Mouse (Mus musculus) intestine, postnatal 0 days (tissue): ENCODE results near the gene Rapgef3. TPM values are rescaled to one million over a fixed set of nuclear protein-coding genes. Genes with fewer than 3 reads are reported as not detected.

Experiments
- ATAC-seq: fragments of 200-750 bp; cut with Nextera tagmentation; 2 replicates; pipeline ENCODE4 v1.8.0; 2017; ENCODE audit warnings: mild to moderate bottlenecking, moderate TSS enrichment, moderate library complexity
- H3K27ac ChIP-seq: fragments of 300-500 bp; sonication (generic); 2 replicates; pipeline ENCODE4 v1.5.1; 2014; ENCODE audit warnings: mild to moderate bottlenecking, low read depth, low read length, moderate library complexity
- H3K27me3 ChIP-seq: fragments of 300-500 bp; sonication (generic); replicated peaks from 2 replicates; pipeline ENCODE4 v1.6.1; 2014; ENCODE audit warnings: low read length, mixed read lengths; ENCODE audit not compliant: control insufficient read depth, insufficient read depth
- H3K36me3 ChIP-seq: fragments of 300-500 bp; sonication (generic); 2 replicates; pipeline ENCODE4 v1.6.1; 2014; ENCODE audit warnings: mild to moderate bottlenecking, moderate library complexity; ENCODE audit not compliant: control insufficient read depth, insufficient read depth
- H3K4me1 ChIP-seq: fragments of 300-500 bp; sonication (generic); replicated peaks from 2 replicates; pipeline ENCODE4 v1.6.1; 2014; ENCODE audit warnings: antibody characterized with exemption, low read length, mixed read lengths; ENCODE audit not compliant: control insufficient read depth, insufficient read depth
- H3K4me2 ChIP-seq: fragments of 300-500 bp; sonication (generic); replicated peaks from 2 replicates; pipeline ENCODE4 v1.6.1; 2014; ENCODE audit warnings: low read depth, mild to moderate bottlenecking, moderate library complexity
- H3K4me3 ChIP-seq: fragments of 300-500 bp; sonication (generic); 2 replicates; pipeline ENCODE4 v1.5.1; 2014; ENCODE audit warnings: low read depth, low read length
- H3K9ac ChIP-seq: fragments of 300-500 bp; sonication (generic); 2 replicates; pipeline ENCODE4 v1.6.1; 2014; ENCODE audit warnings: mild to moderate bottlenecking, low read depth, low read length
- H3K9me3 ChIP-seq: fragments of 300-500 bp; sonication (generic); 2 replicates; pipeline ENCODE4 v1.6.1; 2016; ENCODE audit warnings: mixed run types; ENCODE audit not compliant: control insufficient read depth
- CTCF ChIP-seq: sonication (generic); IDR thresholded peaks from 2 replicates; pipeline ENCODE4 v1.5.1; 2016; ENCODE audit warnings: low read depth, mild to moderate bottlenecking, control low read depth, antibody characterized with exemption, moderate library complexity
- WGBS: fragments of 180-500 bp; shearing (Covaris S2); extraction: QIAGEN DNeasy Blood & Tissue Kit; methylation state at CpG from one replicate; pipeline ENCODE4 v1.1.7; 2014; 5-methylcytosine and 5-hydroxymethylcytosine counted together
- polyA plus RNA-seq: library from polyadenylated mRNA; unstranded; fragments of >200 nt; fragmentation: Nextera tagmentation; extraction: Ambion mirVana; gene quantifications from 2 replicates; pipeline ENCODE4 v1.2.1, GENCODE M21; 2015

Rapgef3 gene
- polyA plus RNA-seq, 1 experiment from 2014 or later = 2.7 TPM

DNA sequence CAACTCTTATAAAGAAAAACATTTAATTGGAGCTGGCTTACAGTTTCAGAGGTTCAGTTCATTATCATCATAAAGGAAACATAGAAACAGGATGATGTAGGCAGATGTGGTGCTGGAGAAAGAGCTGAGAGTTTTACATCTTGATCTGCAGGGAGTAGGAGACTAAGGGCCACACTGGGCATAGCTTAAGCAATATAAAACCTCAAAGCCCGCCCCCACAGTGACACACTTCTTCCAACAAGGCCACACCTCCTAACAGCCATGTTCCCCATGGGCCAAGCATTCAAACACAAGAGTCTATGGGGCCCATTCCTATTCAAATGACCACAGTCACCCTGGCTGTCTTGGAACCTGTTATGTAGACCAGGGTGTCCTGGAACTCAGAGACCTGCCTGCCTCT, 11.8 kb upstream of the Rapgef3 start:
- Histone ChIP-seq H3K4me2 (no peak overlapping the region), H3K27ac (no peak overlapping the region), H3K27me3 (peaks cover 6% of the 10 kb centered on the region; the same call in 1 of the 2 replicates), H3K4me1 (no peaks in the 10 kb centered on the region), H3K36me3 (no peaks in the 10 kb centered on the region), H3K4me3 (no peak overlapping the region), H3K9ac (no peak overlapping the region), H3K9me3 (no peaks in the 10 kb centered on the region)
- ATAC-seq = no peak
- TF ChIP-seq CTCF = no peak
- WGBS = 85% methylated on average over 1 of the region's 1 CpGs

DNA sequence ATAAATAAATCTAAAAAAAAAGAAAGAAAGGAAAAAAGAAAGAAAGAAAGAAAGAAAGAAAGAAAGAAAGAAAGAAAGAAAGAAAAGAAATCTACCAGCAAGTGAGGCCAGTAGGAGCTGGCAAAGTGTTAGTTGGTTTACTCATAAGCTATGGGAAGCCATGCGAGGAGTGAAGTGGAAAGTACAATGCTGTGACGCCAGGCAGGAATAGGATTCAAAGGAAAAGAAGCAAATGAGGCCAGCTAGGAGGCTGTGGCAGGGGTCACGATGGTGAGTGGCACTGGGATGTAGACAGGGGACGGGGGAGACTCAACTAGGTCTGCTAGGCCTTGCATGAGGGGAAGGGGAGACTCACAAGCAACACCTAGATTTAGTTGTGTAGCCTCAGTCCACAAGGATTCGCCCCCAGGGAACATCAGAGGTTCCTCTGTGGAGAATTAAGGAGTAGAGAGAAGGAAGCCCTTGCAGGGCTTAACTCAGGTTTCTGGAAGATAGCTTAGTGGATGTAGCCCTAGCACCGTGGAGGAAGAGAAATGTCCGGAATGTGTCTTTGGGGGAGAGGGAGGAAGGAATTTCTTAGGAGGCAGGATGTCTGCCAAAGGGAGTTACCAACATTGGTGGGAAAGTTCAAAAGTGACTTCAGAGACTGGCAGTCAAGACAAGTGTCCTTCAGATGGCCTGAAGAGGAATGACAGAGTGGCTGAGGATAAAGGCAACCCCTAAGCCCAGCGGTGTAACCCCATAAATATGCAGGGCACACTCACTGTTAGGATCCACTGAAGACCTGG, 10.7 kb upstream of the Rapgef3 start, which contains the start of gene Slc48a1:
Gene Slc48a1 (plus strand): TSS at position 210 of the 788 bp plus-strand sequence.
- no peaks in the 10 kb centered on the region for H3K36me3 ChIP-seq

DNA sequence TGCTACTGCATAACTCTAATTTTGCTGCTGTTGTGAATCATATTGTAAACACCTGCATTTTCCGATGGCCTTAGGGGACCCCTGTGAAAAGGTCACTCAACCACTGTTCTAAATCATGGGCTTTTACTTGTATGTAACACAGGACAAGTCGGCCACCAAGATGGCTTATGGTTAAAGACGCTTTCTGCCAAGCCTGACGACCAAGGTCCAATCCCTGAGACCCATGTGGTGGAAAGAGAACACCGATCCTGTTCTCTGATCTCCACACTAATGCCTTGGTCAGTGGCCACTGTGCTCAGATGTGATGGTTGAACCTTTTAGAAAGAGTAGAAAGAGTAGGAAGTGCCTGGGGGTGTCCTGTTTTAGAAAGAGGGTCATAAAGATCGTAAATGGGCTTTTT, 9.1 kb upstream of the Rapgef3 start:
- no peak for ATAC-seq
- WGBS = 79% methylated on average over 6 of the region's 6 CpGs

More for the DNA sequence above, 10.7 kb upstream of the Rapgef3 start, which contains the start of gene Slc48a1:
- ATAC-seq = no peak
- Histone ChIP-seq H3K9me3 (no peaks in the 10 kb centered on the region), H3K27ac (no peak within 1 kb of the TSS), H3K4me2 (no peak within 1 kb of the TSS), H3K27me3 (peaks cover 6% of the 10 kb centered on the region; the same call in 1 of the 2 replicates), H3K4me3 (no peak within 1 kb of the TSS), H3K4me1 (no peaks in the 10 kb centered on the region), H3K9ac (no peak within 1 kb of the TSS)
- 76% methylated on average over 8 of the region's 8 CpGs for WGBS
- TF ChIP-seq CTCF = no peak

DNA sequence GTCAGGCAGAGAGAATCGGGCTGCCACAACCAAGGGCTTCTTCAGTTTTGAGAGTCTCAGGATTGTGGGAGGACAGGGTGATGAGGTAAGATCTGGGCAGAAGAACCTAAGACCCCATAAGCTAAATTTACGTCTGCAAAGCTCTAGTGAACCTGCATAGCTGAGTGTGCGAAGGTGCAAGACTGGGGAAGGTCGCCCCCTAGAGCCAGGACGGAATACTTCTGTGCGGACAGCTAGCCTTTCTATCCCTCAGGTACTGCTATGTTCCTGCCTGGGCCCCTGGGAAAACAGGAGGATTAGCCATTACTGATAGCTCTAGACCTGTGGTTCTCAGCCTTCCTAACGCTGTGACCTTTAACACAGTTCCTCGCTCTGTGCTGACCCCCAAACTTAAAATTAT, 8.7 kb upstream of the Rapgef3 start:
- H3K4me1 ChIP-seq = no peaks in the 10 kb centered on the region
- ATAC-seq = peak; percentile 31; the same call in 1 of the 2 replicates
- WGBS = 7% methylated on average over 8 of the region's 8 CpGs
- H3K27ac ChIP-seq = no peak overlapping the region
- no peaks in the 10 kb centered on the region for H3K36me3 ChIP-seq
- H3K4me2 ChIP-seq = no peak overlapping the region
- no peak overlapping the region for H3K9ac ChIP-seq
- H3K27me3 ChIP-seq = peaks cover 2% of the 10 kb centered on the region; the same call in 1 of the 2 replicates
- TF ChIP-seq CTCF = peak; percentile 90
- no peak overlapping the region for H3K4me3 ChIP-seq
- H3K9me3 ChIP-seq = no peaks in the 10 kb centered on the region

More for the DNA sequence above, 9.1 kb upstream of the Rapgef3 start:
- Histone ChIP-seq H3K9me3 (no peaks in the 10 kb centered on the region), H3K27me3 (peaks cover 6% of the 10 kb centered on the region; the same call in 1 of the 2 replicates), H3K9ac (no peak overlapping the region), H3K4me1 (no peaks in the 10 kb centered on the region), H3K27ac (no peak overlapping the region), H3K36me3 (no peaks in the 10 kb centered on the region), H3K4me2 (no peak overlapping the region), H3K4me3 (no peak overlapping the region)
- TF ChIP-seq CTCF = no peak

- WGBS = 70% methylated on average over 5 of the region's 5 CpGs
- Histone ChIP-seq H3K9ac (no peak overlapping the region), H3K4me3 (no peak overlapping the region), H3K36me3 (no peaks in the 10 kb centered on the region), H3K4me1 (no peaks in the 10 kb centered on the region), H3K27me3 (peaks cover 5% of the 10 kb centered on the region; the same call in 1 of the 2 replicates), H3K9me3 (no peaks in the 10 kb centered on the region), H3K27ac (peak overlapping the region; percentile 46; the same call in 1 of the 2 replicates), H3K4me2 (no peak overlapping the region)
- TF ChIP-seq CTCF = no peak
- no peak for ATAC-seq
Observed at GRCm38 (mm10) chr15:97773961-97774370, 6.2 kb upstream of the Rapgef3 start.

DNA sequence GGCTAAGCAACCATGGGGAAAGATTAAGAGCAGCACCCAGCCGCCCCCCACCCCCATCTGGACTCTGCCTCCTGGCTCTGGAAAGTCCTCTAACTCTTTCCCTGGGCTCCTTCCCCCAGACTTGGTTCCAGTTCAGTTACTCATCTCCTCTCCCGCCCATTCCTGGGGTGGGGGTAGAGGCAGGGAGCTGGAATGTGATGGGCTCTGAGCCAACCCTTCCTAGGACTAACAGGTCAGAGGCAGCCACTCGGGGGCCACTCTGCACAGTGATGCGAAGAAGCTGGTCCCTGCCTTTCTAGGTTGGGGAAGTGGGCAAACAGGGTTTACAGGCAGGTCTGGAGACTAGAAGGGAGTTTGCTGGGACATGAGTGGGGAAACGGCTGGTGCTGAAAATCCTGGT, 5.3 kb upstream of the Rapgef3 start:
- Histone ChIP-seq H3K4me3 (no peak overlapping the region), H3K4me1 (no peaks in the 10 kb centered on the region; the same call in 1 of the 2 replicates)

More for the DNA sequence above, 5.3 kb upstream of the Rapgef3 start:
- Histone ChIP-seq H3K36me3 (no peaks in the 10 kb centered on the region), H3K9me3 (no peaks in the 10 kb centered on the region), H3K9ac (no peak overlapping the region), H3K27me3 (peaks cover 10% of the 10 kb centered on the region; the same call in 1 of the 2 replicates), H3K27ac (no peak overlapping the region; the same call in none of the 2 replicates), H3K4me2 (no peak overlapping the region)
- ATAC-seq = peak; percentile 44; the same call in 1 of the 2 replicates
- no peak for TF ChIP-seq CTCF
- 27% methylated on average over 5 of the region's 5 CpGs for WGBS
